In genomic region chr6:91563031-91563430, GRCm38 (mm10) we compare ENCODE assay signal across 18 mouse cellular contexts. TPM values are rescaled to one million over a fixed set of nuclear protein-coding genes. Genes with fewer than 3 reads are reported as not detected.
DNase-seq lines count a peak whose midpoint lies in the region; ATAC-seq and TF ChIP-seq lines count a peak whose summit lies in the region.
"Had no signal": no experiment of that assay in that cellular context is flagged by ENCODE, and none has a peak within 500 bp of the region (broad histone marks: within the 10 kb centered on the region; RNA-seq: fewer than 3 reads in every experiment).

No protein-coding gene starts in this region.

- H3K4me3 ChIP-seq in heart, embryonic 12.5 days = no peak overlapping the region
- H3K4me3 ChIP-seq in liver, postnatal 0 days (ENCODE audit: low read depth, low read length) = no peak overlapping the region
- no peak overlapping the region for H3K4me3 ChIP-seq in liver, embryonic 12.5 days
- H3K4me3 ChIP-seq: hindbrain, embryonic 12.5 days; layer of hippocampus, adult 2 months; limb, embryonic 10.5 days; midbrain, embryonic 15.5 days had no signal

- DNase-seq in adrenal gland, adult (ENCODE audit: inconsistent age in 2 of 2, low spot score in 1 of 2) = peak; percentile 49 to 61
- no peak for DNase-seq in adrenal gland, adult 8-10 months
- peak; percentile 90 for DNase-seq in heart, adult 11 months
- no peak for DNase-seq in liver, postnatal 0 days
- no peak for DNase-seq in yolk sac, embryonic 10.5 days (ENCODE audit: low spot score)
- DNase-seq: cerebellum, adult 11-12 months; forebrain, postnatal 0 days; gastrocnemius, postnatal 10 days; thymus, postnatal 14 days had no signal

- H3K4me2 ChIP-seq in heart, embryonic 12.5 days = no peak overlapping the region
- H3K4me2 ChIP-seq in liver, postnatal 0 days (ENCODE audit: low read depth, low read length) = no peak overlapping the region
- H3K4me2 ChIP-seq in liver, embryonic 12.5 days = no peak overlapping the region
- H3K4me2 ChIP-seq: hindbrain, embryonic 12.5 days; midbrain, embryonic 15.5 days had no signal

- no peak for TF ChIP-seq EP300 in liver, postnatal 0 days (IDR thresholded peaks at IDR 0.05; ENCODE audit: low read depth)

- H3K27me3 ChIP-seq in heart, embryonic 12.5 days (replicated peaks) = peaks cover 78% of the 10 kb centered on the region
- no peaks in the 10 kb centered on the region for H3K27me3 ChIP-seq in liver, postnatal 0 days (ENCODE audit: insufficient read depth, low read length)
- no peaks in the 10 kb centered on the region for H3K27me3 ChIP-seq in liver, embryonic 12.5 days (replicated peaks)
- H3K27me3 ChIP-seq: hindbrain, embryonic 12.5 days; midbrain, embryonic 15.5 days had no signal

- no peak overlapping the region for H3K9ac ChIP-seq in heart, embryonic 12.5 days
- H3K9ac ChIP-seq in liver, postnatal 0 days (replicated peaks) = no peak overlapping the region
- no peak overlapping the region for H3K9ac ChIP-seq in liver, embryonic 12.5 days
- H3K9ac ChIP-seq: forebrain, postnatal 0 days; hindbrain, embryonic 12.5 days; liver, embryonic 14.5 days; midbrain, embryonic 15.5 days had no signal

- no peaks in the 10 kb centered on the region for H3K9me3 ChIP-seq in heart, embryonic 12.5 days (replicated peaks)
- H3K9me3 ChIP-seq in liver, postnatal 0 days (ENCODE audit: low read length) = no peaks in the 10 kb centered on the region
- H3K9me3 ChIP-seq in liver, embryonic 12.5 days (replicated peaks) = no peaks in the 10 kb centered on the region
- H3K9me3 ChIP-seq: hindbrain, embryonic 12.5 days; limb, embryonic 10.5 days; midbrain, embryonic 15.5 days had no signal

- H3K36me3 ChIP-seq in heart, embryonic 12.5 days = no peaks in the 10 kb centered on the region
- no peaks in the 10 kb centered on the region for H3K36me3 ChIP-seq in liver, postnatal 0 days (replicated peaks; ENCODE audit: insufficient read depth, low read length)
- H3K36me3 ChIP-seq in liver, embryonic 12.5 days = no peaks in the 10 kb centered on the region
- H3K36me3 ChIP-seq: hindbrain, embryonic 12.5 days; limb, embryonic 10.5 days; midbrain, embryonic 15.5 days had no signal

- no peak overlapping the region for H3K27ac ChIP-seq in heart, embryonic 12.5 days (ENCODE audit: poor library complexity, severe bottlenecking)
- H3K27ac ChIP-seq in liver, postnatal 0 days (ENCODE audit: low read depth) = no peak overlapping the region
- no peak overlapping the region for H3K27ac ChIP-seq in liver, embryonic 12.5 days
- H3K27ac ChIP-seq: hindbrain, embryonic 12.5 days; layer of hippocampus, adult 2 months; limb, embryonic 10.5 days; liver, embryonic 14.5 days; midbrain, embryonic 15.5 days had no signal

- TF ChIP-seq CTCF in liver, postnatal 0 days (IDR thresholded peaks at IDR 0.05; ENCODE audit: low read depth) = no peak

- ATAC-seq in heart, embryonic 12.5 days (ENCODE audit: insufficient number of reproducible peaks, low FRiP score) = no peak
- peak; percentile 36; the same call in 1 of the 2 replicates for ATAC-seq in liver, postnatal 0 days
- ATAC-seq in liver, embryonic 12.5 days = no peak
- ATAC-seq in megakaryocyte, adult 5-6 weeks (ENCODE audit: poor library complexity, severe bottlenecking) = no peak
- ATAC-seq: forebrain, postnatal 0 days; lung, postnatal 0 days; midbrain, embryonic 15.5 days had no signal

- H3K4me1 ChIP-seq in heart, embryonic 12.5 days (replicated peaks) = 0 out of 2 replicates have a peak, but pooled peaks cover 6% of the 10 kb centered on the region
- peaks cover 13% of the 10 kb centered on the region for H3K4me1 ChIP-seq in liver, postnatal 0 days (ENCODE audit: insufficient read depth)
- no peaks in the 10 kb centered on the region for H3K4me1 ChIP-seq in liver, embryonic 12.5 days
- H3K4me1 ChIP-seq: limb, embryonic 10.5 days; midbrain, embryonic 15.5 days had no signal

- WGBS in heart, embryonic 12.5 days = 63% methylated on average over 3 of the region's 3 CpGs
- 56% methylated on average over 3 of the region's 3 CpGs for WGBS in liver, postnatal 0 days (ENCODE audit: insufficient replicate concordance)
- 44% methylated on average over 3 of the region's 3 CpGs for WGBS in liver, embryonic 12.5 days (ENCODE audit: insufficient replicate concordance)

RNA-seq across cellular contexts. Expression of gene Lsm3, which starts 47.3 kb away (rescaled TPM):
- total RNA-seq in adrenal gland, adult 8-10 months (2022) = 10 to 100 TPM; 29.6 to 42.9 (median 37.4) TPM
- 178 and 181 TPM in 2 replicates for polyA plus RNA-seq in heart, embryonic 12.5 days (2016; fragmentation: Nextera tagmentation; extraction: Ambion mirVana)
- 67.8 and 69.6 TPM in 2 replicates for polyA plus RNA-seq in liver, postnatal 0 days (2015; fragmentation: Nextera tagmentation; extraction: Ambion mirVana)
- polyA plus RNA-seq in liver, embryonic 12.5 days (2016; fragmentation: Nextera tagmentation; extraction: Ambion mirVana) = 179 and 189 TPM in 2 replicates
- total RNA-seq in megakaryocyte, adult 5-6 weeks (2015) = 84.7 and 89.8 TPM in 2 replicates
- 196 and 288 TPM in 2 replicates for total RNA-seq in megakaryocyte, adult 5-6 weeks (2017)

RNA-seq across cellular contexts. Expression of gene Xpc, which starts 47.3 kb away (rescaled TPM):
- total RNA-seq in adrenal gland, adult 8-10 months (2022) = 10 to 100 TPM; 19.6 to 24.0 (median 22.6) TPM
- 13.4 and 14.4 TPM in 2 replicates for polyA plus RNA-seq in heart, embryonic 12.5 days (2016; fragmentation: Nextera tagmentation; extraction: Ambion mirVana)
- polyA plus RNA-seq in liver, postnatal 0 days (2015; fragmentation: Nextera tagmentation; extraction: Ambion mirVana) = 6.3 and 6.7 TPM in 2 replicates
- polyA plus RNA-seq in liver, embryonic 12.5 days (2016; fragmentation: Nextera tagmentation; extraction: Ambion mirVana) = 7.7 and 8.3 TPM in 2 replicates
- 9.6 and 11.6 TPM in 2 replicates for total RNA-seq in megakaryocyte, adult 5-6 weeks (2015)
- total RNA-seq in megakaryocyte, adult 5-6 weeks (2017) = 36.8 and 41.5 TPM in 2 replicates

Comparison
In these comparisons a context has a peak if more than half of its experiments do, and no peak if none do; other contexts are left out.
1. DNase-seq: peak in adrenal gland, adult (2 of 2) and heart, adult 11 months (single experiment); none in adrenal gland, adult 8-10 months (single experiment), liver, postnatal 0 days (single experiment) and yolk sac, embryonic 10.5 days (single experiment).